Mouse (Mus musculus) kidney, adult 9 months (tissue): ENCODE measurements around the gene Galnt18.
A peak's percentile ranks its signal among the peaks of the same experiment; 100 is the strongest.

ENCODE experiments used
- DNase-seq: peaks from one replicate; pipeline ENCODE4 v3.0.0; 2022

Galnt18 gene

DNA sequence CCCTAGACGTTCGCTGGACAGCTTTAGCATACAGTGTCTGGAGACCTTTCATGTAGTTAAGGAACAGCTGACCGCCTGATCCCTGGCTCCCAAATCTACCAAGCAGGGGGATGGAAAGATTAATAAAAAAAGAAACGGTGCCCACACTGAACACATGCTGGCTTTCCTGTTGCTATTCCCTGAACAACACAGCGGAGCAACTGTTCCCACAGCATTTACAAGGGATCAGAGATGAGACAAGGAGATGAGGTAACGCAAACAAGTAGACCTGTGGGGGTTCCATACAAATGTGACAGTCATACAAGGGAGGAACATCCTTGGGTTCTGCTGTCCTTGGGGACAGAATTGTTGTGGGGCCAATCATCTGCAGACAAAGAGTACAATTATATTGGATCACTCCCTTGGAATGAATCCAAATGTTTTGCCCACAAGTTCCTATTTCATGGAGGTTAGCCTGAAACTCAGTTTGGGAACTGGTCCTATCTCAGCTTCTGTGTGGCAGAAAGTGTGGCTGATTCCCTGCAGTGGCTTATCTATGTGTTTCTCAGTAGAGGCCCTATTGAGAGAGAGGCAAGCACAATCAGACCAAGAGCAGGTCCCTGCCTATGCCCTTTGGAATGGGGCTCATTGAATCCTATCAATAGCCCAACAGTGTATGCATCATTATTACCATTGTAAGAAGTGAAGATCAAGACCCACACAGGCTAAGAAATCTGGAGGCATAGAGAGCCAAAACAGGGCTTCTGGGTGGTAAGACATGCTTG is 68.5 kb downstream of the Galnt18 start:
- no peak for DNase-seq

DNA sequence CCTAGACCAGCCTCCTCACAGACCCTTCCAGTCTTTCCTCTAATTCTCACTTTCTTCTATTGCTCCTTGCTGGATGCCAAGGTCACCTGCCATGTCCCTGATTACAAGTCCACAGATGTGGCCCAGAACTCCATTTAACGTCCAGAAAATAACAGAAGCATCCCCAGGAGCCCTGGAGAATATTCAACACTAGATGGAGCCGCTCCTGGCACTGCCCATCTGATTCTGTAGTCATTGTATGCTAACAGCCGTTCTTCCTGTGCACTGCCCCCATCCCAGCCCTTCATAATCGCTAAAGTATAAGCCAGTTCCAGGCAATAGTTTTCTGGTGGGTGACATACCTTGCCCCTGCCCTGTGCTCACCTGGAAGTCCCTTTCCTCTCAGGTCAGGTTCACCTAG is 69.5 kb downstream of the Galnt18 start:
- no peak for DNase-seq

DNA sequence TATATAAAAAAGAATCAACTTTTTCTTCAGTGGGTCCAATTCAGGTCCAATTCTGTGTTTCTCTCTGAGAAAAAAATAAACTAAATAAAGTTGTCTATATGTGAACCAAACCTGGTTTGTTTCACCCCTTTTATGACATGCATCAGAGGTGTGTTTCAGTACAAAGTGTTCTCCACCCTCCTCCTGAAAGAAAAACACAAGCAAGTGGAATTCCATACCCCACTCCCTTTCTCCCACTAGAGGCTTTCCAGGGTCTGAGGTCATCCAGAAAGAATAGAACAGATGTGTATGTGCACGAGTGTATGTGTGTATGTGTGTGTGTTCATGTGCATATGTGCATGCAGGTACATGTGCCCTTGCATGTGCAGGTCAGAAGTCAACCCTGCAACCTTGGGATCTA is 71.2 kb downstream of the Galnt18 start:
- no peak for DNase-seq

DNA sequence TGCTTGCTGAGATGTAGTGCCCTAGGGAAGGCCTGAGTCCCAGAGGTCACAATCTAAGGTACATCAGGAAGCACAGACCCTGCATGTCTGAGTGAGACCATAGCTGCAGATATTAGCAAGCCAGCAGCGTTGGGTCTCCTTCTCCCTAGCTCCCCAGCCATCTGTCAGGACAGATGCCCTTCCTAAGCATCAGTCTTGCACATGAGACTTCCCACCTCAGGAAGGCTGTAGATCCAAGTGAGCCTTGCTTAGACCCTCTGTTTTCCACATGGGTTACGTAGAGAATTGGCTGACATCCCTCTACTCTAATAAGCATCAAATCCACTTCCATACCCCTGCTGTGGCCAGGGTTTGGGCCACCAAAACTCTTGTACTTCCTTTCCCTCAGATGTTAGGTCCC is 76.8 kb downstream of the Galnt18 start:
- no peak for DNase-seq

DNA sequence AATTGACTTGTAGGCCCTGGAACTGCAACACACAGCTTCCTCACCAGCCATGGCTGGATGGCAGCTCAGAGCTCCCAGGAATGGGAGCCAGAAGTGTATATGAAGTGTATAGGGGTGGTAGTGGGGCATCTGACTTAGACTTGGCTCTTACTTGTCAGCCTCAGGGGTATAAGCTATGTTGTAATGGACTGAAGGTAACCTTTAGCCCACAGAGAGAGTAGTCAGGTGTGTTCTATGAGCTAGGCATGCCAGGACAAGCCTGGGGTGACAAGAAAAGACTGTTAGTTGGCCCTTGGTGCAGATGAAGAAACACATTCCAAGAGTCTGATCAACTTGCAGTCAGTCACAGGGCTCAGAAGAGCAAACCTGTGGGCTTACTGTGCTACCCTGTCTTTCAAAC is 78.0 kb downstream of the Galnt18 start:
- DNase-seq = no peak

DNA sequence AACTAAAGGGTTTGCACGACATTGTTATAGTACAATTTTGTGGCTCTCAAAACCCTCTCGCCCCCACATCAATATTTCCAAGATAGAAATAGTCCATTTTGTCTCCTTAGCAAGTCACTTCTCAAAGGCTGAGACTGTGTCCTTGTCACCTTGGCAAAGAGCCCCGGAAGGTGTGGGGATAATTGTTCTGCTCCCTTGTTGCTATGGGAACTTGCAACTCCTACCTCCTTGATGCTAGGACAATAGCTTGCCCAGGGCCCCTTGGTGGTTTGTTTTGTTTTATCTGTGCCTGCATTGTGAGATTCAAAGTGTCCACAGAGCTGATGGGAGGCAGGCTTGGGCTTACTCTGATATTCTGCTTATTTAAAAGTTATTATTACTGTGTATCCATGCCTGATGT is 80.3 kb downstream of the Galnt18 start:
- no peak for DNase-seq

DNA sequence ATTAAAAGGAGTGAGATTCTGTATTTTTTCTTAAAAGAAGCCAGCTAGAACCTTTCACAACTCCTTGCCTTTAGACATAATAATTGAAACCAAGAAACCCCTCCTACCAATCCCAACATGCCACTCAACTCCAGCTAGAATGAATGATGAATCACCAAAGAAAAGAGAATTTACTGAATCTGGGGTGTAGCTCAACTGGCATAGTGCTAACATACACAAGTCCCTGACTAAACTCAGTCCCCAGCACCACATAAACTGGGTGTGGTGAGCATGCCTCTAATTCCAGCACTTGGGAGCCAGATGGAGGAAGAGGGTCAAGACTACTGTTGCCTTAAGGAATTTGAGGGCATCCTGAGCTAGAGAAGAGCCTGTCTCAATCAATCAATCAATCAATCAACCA is 83.6 kb downstream of the Galnt18 start:
- no peak for DNase-seq

DNA sequence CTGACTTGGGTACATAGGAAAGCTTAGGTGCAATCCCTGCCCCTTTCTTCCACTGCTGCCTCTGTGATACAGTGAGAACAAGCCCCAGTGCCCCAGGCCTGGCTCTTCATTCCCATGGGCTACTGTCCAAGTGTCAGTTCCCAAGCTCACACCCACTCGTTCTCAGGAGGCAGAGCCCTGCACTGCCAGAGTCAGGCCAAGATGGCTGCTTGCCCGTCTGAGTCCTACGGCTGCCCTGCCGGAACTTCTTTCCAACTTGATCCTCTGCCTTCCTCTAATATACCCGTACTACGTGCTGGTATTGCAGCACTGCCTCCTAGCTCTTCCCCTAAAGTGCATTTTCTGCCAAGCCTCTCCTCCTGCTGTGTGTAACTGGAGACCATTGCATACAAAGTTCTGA is 85.5 kb downstream of the Galnt18 start:
- DNase-seq = no peak

DNA sequence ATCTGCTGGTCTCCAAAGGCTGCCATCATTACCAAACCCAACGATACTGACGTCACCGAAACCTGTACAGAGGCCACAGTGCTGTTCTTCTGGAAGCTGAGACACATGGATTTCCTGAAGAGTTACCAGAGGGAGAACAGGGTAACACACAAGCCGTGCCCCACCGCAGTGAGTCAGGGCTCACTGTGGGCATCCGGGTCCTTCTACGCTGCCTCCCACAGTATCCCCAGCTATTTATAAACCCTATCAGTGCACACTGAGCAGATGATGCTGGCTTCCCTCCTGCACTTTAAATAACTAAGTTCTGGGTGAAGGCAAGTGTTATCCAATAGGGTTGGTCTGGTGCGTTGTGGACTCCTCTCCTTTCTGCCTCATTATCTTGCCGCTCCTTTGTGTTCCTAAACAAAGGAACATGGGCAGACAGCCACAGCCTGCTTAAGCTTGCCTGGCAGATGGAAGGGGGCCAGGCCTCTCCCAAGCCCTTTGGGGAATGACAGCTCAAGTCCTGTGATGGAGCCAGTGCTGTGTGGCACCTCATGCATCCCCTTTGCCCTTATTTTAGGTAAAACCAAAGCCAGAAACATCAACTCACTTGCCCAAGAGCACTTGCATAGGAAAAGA is 87.0 kb downstream of the Galnt18 start:
- no peak for DNase-seq

DNA sequence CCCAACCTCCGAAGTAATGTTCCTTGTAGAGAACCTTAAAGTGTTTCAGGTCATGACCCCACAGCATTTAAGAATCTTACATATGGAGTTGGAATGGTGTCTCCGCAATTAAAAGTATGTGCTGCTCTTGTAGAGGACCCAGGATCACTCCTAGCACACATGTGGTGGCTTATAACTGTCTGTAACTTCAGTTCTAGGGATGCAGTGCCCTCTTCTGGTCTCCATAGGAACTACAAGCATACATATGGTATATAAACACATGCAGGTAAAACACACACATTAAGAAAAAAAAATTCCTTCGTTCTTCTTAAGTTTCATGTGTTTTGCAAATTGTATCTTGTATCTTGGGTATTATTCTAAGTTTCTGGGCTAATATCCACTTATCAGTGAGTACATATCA is 99.7 kb downstream of the Galnt18 start:
- no peak for DNase-seq

DNA sequence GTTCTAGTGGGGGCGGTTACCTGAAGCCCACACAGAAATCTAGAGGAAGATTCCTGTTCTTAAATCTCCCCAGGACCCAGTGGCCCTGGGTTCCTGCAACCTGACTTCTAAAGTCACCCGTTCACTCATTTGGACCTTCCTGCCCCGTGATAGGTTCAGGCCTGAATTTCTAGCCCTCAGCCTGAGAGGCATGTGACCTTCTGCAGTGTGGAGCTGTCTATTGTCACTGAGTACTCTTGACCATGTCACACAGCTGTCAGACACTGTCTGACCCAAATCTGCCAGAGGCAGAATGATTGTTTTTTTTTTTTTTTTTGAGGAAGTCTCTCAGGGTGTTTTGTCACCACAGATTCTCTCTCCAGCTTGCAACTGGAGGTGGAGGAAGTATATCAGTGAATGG is 103.3 kb downstream of the Galnt18 start:
- DNase-seq = no peak

DNA sequence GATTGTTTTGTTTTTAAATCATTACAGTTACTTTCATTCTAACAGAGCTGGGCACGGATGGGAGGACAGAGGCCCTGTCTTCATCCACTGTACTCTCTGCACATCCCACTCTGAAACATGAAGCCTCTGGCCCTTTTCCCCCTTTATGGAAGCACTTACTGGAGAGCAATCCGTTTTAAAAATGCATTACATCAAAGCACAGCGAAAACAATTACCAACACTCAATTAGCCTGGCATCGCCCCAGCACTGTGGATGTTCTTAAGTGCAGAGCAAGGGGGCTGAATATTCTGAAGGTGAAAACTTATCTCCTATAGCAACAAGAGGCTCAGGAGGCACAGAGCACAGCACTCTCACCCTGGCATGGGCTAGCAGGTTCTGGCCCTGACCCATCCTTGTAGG is 107.3 kb downstream of the Galnt18 start:
- no peak for DNase-seq

DNA sequence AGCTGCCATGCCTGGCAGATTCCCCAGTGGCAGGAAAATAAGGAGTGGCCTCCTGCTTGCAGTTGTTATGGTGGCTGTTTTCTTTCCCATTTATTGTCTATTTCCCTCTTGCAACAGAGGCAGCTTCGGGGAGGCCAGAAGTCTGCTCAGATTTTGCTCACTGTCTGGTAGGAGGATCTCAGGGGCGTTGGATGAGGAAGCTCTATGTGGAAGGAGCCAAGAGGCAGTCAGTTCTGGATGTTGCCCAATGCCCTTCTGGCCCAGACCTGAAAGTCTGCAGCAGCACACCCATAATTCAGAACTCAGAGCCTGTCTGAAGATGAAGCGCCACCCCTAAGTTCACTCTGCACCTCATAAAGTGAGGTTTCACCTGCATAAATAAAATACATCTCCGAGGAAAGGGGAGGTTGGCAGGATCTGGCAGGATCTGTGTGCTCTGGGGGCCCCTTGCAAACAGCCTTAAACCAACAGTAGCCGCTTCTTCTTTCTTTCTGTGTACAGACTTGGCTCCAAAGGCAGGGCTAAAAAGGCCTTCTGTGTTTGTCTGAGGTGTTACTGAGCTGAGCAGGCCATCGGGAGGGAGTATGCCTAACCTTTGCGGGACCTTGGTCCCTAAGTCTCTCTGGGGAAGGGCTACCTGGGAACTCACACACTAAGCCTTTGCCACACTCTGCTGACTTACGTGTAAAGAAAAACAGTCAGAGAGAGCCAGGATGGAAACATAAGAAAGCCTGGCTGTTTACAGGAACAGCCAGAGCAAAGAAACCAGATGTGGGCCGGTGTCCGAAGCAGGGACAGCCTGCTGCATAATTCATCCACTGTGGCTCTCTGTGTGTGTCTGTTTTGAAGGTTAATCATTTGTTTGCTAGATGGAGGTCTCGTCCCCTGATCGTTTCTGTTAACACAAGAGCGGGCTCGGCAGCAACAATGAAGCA is 116.4 kb downstream of the Galnt18 start:
- DNase-seq = peak; percentile 45

DNA sequence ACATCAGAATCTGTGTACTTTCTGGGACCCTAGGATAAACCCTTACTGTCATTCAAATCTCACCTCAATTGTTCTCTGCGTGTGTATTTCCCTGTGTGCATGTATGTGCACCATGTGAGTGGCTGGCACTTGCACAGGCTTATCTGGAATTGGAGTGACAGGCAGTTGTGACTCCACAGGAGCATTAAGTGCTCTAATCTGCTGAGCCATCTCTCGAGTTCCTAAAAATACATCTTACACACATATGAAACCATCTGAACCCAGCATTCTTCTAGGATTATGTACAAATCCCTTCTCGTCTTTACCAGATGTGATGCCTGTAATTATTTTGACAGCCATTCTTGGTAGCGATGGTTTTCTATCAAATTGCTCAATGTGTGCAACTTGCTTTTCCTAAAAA is 121.2 kb downstream of the Galnt18 start:
- no peak for DNase-seq

DNA sequence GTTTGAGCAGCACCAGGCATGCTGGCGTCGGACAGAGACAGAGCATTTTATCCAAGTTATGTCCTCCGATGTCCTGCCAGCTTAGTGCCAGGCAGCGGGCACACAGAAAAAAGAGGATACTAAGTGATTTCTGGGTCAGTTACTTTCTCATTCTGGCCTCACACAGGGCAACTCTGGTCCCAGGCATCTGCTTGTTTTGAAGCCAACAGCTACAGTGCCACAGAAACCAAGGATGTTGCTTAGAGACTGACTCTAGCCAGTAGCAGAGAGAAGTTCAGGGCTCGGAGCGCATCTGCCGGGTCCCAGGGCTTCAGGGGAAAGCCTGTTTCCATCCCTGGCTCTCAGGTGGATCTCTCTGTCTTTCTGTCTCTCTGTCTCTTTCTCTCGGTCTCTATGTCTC is 124.8 kb downstream of the Galnt18 start:
- no peak for DNase-seq

DNA sequence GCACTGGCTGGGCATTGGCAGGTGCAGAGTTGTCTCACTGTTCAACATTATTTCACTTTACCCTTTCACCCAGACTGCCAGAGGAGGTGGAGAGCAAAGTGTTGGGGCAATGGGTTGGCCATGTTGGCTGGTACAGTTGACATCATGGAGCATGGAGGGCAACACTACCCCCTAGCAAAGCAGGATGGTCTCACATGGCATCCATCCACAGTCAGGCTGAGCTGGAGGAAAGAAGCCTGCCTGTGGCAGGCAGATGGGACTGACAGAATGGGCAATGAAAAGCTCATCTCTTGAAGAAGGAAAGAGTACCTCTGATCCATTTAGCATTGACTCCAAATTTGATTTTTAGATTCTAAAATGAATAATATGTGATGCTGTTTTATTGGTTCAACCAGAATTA is 125.3 kb downstream of the Galnt18 start:
- DNase-seq = no peak

DNA sequence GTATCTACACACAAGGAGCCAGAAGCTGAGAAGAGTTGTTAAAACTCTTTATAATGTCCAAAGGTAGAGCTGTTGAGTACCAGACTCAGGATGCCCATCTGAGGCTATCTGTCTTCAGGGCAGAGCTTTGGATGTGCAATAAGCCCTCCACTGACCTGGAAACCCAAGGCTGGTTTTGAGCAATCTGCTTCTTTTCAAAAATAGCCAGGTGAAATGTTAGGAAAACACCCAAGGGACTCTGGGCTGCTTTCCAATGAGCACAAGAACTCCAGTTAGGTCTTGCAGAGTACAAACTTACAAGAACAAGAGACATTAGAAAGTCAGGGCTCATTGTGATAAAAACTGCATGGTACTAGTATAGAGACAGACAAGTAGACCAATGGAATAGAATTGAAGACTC is 135.4 kb downstream of the Galnt18 start:
- peak; percentile 11 for DNase-seq

DNA sequence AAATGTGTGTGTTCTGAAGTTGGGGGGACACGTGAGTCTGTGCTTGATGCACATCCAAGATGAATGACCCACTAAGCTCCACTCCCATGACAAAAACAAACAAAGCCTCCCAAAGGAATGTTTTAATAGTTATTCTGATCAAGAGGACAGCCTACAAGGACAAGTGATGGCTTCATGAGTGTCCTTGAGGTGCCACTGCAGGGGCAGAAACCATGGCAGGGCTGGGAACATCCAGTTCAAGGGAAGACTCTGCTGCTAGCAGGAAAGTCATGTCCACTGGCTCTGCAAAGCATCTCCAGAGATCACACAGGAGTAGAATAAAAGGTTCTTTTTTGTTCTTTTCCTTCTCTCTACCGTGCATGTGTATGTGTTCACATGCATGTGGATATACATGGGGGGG is 140.9 kb downstream of the Galnt18 start:
- no peak for DNase-seq

DNA sequence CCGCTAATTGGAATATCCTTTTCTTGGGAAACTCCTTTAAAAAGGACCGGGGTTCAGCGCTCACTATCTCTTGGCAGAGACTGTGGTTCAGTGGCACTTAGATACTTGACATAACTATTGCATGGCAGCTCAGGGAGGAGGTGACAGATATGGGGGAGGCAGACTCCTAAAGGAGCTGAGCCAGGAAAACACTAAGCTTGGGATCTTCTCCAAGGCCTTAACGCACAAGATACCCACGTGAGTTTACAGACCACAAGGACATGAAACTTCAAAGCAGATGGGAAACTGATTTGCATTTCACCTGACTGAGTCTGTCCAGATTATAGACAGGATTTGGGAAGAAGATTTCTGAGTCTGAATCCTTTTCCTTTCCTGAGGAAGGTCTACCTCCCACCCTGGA is 141.3 kb downstream of the Galnt18 start:
- DNase-seq = no peak

DNA sequence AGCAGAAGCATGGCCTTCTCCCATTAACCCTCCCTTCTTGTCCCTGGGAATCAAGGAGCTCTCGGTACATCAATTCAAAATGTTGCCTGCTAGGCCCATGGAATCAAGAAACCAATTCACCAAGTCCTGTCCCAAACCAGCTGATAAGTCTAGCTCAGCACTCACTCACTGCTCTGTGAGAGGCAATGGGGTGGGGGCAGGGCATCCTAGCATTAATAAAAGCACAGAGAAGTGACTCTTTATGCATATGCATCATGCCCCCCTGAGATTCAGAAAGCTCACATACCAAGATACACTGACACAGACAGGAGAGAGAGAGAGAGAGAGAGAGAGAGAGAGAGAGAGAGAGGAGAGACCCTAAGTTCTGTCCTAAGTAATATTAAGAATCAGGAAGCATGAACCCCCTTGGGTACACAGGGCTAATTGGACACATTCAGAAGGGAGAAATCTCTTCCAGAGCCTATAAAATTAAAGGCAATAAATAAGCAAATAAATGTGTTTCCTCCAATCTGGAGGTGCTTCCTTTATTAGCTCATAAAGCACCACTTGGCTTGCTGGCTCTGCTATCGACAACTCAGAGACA is 141.8 kb downstream of the Galnt18 start:
- no peak for DNase-seq

DNA sequence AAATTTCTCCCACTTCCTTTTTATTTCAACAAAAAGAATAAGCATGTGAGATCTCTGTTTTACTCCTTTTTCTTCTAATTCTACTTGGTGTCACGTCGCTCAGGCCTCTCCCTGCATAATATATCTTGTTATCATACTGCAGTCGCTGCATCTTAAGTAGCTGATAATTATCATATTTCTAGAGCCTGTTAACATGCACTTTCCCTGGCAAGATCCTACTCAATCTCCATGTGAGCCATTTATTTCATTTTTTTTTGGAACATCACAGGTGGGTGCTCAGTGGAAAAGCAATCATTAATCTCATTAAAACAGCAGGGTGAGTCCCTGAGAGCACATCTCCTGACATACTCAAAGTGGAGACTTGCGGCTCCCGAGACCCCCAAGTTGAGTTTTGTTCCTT is 143.3 kb downstream of the Galnt18 start:
- DNase-seq = no peak

DNA sequence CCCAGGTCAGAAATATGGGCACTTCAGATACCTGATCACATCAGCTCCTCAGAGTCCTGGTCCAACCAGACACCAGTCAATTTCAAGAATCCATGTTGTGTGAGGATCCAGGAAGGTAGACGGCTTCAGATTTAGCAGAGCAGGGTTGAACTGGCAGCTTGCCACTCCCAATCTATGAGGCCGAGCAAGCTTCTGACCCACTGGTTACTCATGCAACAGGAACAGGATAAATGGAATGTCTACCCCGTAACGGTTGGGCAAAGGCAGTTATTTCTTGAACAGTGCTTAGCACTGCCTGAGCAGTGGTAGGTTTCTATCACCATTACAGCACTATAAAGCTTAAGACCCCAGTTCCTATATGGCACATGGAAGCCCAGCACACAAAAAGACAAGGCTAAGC is 148.5 kb downstream of the Galnt18 start:
- DNase-seq = peak; percentile 38

DNA sequence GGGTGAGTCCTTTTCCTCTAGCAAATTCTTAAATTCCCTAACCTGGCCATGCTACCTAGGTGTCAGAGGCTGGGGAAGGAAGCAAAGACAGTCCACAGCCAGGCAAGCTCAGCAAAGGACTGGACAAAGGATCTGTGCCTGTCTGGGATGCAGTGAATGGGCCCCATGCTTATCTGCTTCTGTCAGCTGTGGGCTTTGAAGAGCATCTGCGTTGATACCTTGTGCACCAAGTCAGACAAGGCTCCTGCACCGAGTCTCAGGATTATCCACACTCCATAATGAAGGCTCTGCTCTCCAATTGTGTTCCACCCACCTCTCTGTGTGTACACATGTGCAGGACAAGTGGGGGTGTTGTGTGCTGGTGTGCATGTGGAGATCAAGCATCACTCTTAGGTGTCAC is 153.5 kb downstream of the Galnt18 start:
- no peak for DNase-seq

DNA sequence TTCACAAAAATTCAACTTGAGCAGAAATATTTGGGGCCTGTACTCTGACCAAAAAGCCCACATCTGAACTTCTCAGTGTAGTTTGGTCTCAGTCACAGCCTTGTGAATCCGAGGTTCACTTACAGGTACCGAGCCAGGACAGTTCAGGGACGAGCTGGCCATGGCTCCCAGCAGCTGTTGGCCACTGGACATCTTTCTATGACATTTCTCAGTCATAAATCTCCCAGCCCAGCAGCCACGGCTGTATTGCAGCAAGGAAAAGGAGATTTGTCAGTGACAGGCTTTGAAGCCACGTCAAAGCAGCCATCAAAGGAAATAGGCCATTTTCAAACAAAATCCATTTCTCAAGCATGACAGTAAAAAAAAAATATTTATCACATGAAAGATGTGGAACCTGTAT is 154.0 kb downstream of the Galnt18 start:
- DNase-seq = no peak
